Mouse (Mus musculus) E14TG2a.4 (cell line): ENCODE measurements at regions not wholly inside any gene's neighbourhood (a gene's known extent, or its start where the extent isn't known, plus 50 kb on each side); places are given as distances from the start of the nearest gene placed in this dataset.

ENCODE experiments used
- CTCF ChIP-seq: conservative IDR thresholded peaks from 2 replicates; pipeline ENCODE4 v1.5.1; 2014; ENCODE audit warnings: low read length
- NANOG ChIP-seq: IDR thresholded peaks from 2 replicates; pipeline ENCODE4 v1.6.1; 2014; ENCODE audit warnings: borderline replicate concordance, low read length, mixed read lengths

- TF ChIP-seq CTCF (no peak), NANOG (no peak)
Measured at GRCm38 (mm10) chr4:142616901-142617300, 377.7 kb upstream of the Kazn start.
